Mouse (Mus musculus): ENCODE results near the gene Psen2.

DNA sequence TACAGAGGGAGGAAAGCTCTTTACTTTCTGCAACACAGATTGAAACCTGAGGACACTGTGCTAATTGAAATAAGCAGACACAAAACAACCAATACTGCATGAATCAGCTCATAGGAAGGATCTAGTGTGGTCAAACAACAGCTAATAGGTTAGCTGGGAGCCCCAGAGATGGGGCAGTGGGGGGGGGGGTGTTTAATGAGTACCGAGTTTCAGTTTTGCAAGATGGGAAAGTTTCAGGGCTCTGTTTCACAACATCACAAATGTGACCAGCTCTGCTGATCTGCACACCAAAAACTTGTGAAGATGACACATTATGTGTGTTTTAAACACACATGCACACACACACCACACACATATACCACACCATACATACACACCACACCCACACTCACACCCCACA, 41.2 kb downstream of the Psen2 start:
- TF ChIP-seq CTCF (IDR thresholded peaks at IDR 0.05; ENCODE audit: control insufficient read depth, insufficient read depth, insufficient read length) (no peak), CEBPB (IDR thresholded peaks at IDR 0.05; ENCODE audit: low read depth) (no peak), MYOD1 (IDR thresholded peaks at IDR 0.05; ENCODE audit: control insufficient read depth, insufficient read length, low read depth) (no peak), MYOG (IDR thresholded peaks at IDR 0.05; ENCODE audit: control insufficient read depth, extremely low read depth, insufficient read length) (no peak), USF1 (IDR thresholded peaks at IDR 0.05; ENCODE audit: low read depth) (no peak)
